Mouse (Mus musculus): ENCODE results near the gene Chil1.

GRCm38 (mm10) chr1:134154121-134154520 is 27.9 kb upstream of the Chil1 start:
- TF ChIP-seq CTCF (IDR thresholded peaks at IDR 0.05; ENCODE audit: low read depth) (no peak), EP300 (IDR thresholded peaks at IDR 0.05; ENCODE audit: low read depth) (no peak)

Data from liver, postnatal 0 days (tissue).